Mouse (Mus musculus) heart, embryonic 13.5 days (tissue): ENCODE data around the gene Atp1a3. TPM values are rescaled to one million over a fixed set of nuclear protein-coding genes. Genes with fewer than 3 reads are reported as not detected.

ENCODE experiments used
- ATAC-seq: fragments of 200-750 bp; cut with Nextera tagmentation; 2 replicates; pipeline ENCODE4 v1.8.0; 2017; ENCODE audit warnings: moderate TSS enrichment; ENCODE audit not compliant: insufficient number of reproducible peaks, low FRiP score, low TSS enrichment; ENCODE audit errors: extremely low read depth
- H3K27ac ChIP-seq: fragments of 300-500 bp; sonication (generic); replicated peaks from 2 replicates; pipeline ENCODE4 v1.5.1; 2015; ENCODE audit warnings: moderate library complexity, mild to moderate bottlenecking, inconsistent platforms
- H3K27me3 ChIP-seq: fragments of 300-500 bp; sonication (generic); replicated peaks from 2 replicates; pipeline ENCODE4 v1.6.1; 2015; ENCODE audit warnings: mild to moderate bottlenecking, inconsistent platforms
- H3K36me3 ChIP-seq: fragments of 300-500 bp; sonication (generic); 2 replicates; pipeline ENCODE4 v1.6.1; 2015; ENCODE audit warnings: mild to moderate bottlenecking, inconsistent platforms
- H3K4me1 ChIP-seq: fragments of 300-500 bp; sonication (generic); 2 replicates; pipeline ENCODE4 v1.6.1; 2015; ENCODE audit warnings: inconsistent platforms
- H3K4me2 ChIP-seq: fragments of 300-500 bp; sonication (generic); 2 replicates; pipeline ENCODE4 v1.6.1; 2015; ENCODE audit warnings: inconsistent platforms, mild to moderate bottlenecking, moderate library complexity
- H3K4me3 ChIP-seq: fragments of 300-500 bp; sonication (generic); 2 replicates; pipeline ENCODE4 v1.5.1; 2015; ENCODE audit warnings: moderate library complexity, mild to moderate bottlenecking, inconsistent platforms
- H3K9ac ChIP-seq: fragments of 300-500 bp; sonication (generic); 2 replicates; pipeline ENCODE4 v1.6.1; 2015; ENCODE audit warnings: inconsistent platforms, mild to moderate bottlenecking, moderate library complexity
- H3K9me3 ChIP-seq: fragments of 300-500 bp; sonication (generic); 2 replicates; pipeline ENCODE4 v1.6.1; 2016; ENCODE audit warnings: inconsistent platforms
- WGBS: fragments of 180-500 bp; shearing (Covaris S2); methylation state at CpG from one replicate; pipeline ENCODE4 v1.1.7; 2015; ENCODE audit warnings: mixed read lengths; 5-methylcytosine and 5-hydroxymethylcytosine counted together
- polyA plus RNA-seq: library from polyadenylated mRNA; unstranded; fragments of >200 nt; fragmentation: Nextera tagmentation; extraction: Ambion mirVana; gene quantifications from 2 replicates; pipeline ENCODE4 v1.2.1, GENCODE M21; 2015

Atp1a3 gene
- polyA plus RNA-seq, 1 experiment from 2014 or later: 1.4 TPM

DNA sequence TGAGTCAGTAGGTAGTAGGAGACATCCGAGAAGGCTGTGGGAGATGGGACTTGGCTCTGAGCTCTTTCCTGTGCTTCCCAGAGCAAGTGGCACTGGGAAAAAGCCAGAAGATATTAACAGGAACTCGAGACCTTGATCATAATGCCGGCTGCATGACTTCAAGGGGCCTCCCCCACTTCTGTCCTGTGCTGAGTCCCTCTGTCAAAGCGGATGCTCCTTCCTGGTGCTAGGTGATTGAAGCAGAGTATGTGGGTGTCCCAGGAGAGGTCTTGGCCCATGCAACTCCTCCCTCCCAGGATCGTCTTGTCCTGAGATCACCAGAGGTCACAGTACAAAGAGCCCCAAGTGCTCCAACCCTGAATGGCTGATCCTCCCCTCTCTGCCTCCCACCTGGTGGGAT is 31.9 kb downstream of the Atp1a3 start:
- ATAC-seq: no peak
- no peak overlapping the region for H3K9ac ChIP-seq
- H3K9me3 ChIP-seq: no peaks in the 10 kb centered on the region
- H3K36me3 ChIP-seq: peaks cover 14% of the 10 kb centered on the region
- WGBS: 56% methylated on average over 5 of the region's 5 CpGs
- no peak overlapping the region for H3K27ac ChIP-seq
- H3K4me1 ChIP-seq: peaks cover 10% of the 10 kb centered on the region
- H3K4me3 ChIP-seq: no peak overlapping the region
- H3K4me2 ChIP-seq: no peak overlapping the region
- H3K27me3 ChIP-seq: 0 out of 2 replicates have a peak, but pooled peaks cover 4% of the 10 kb centered on the region

DNA sequence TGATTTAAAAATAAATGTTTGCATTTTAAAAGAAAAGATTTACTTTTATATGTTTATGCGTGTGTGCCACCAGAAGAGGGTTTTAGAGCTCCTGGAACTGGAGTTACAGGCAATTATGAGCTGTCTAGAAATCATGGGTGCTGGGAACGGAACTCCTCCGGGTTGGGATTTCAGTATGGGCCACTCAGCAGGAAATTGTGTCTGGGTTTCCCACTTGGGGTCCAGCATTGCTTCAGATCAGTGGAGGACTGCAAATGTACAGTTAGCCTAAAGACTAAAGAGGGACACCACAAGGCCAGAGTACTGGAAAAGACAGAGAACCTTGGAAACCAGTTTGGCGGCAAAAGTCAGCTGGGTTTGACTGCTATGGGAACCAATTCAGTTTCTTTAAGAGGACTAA is 32.5 kb downstream of the Atp1a3 start:
- Histone ChIP-seq H3K4me3 (no peak overlapping the region), H3K4me1 (peaks cover 10% of the 10 kb centered on the region), H3K9ac (0 out of 2 replicates have a peak overlapping the region, but pooled peaks have one; percentile 1), H3K4me2 (no peak overlapping the region), H3K9me3 (no peaks in the 10 kb centered on the region), H3K36me3 (peaks cover 14% of the 10 kb centered on the region), H3K27ac (no peak overlapping the region), H3K27me3 (no peaks in the 10 kb centered on the region)
- WGBS: 85% methylated on average over 4 of the region's 4 CpGs
- ATAC-seq: no peak

DNA sequence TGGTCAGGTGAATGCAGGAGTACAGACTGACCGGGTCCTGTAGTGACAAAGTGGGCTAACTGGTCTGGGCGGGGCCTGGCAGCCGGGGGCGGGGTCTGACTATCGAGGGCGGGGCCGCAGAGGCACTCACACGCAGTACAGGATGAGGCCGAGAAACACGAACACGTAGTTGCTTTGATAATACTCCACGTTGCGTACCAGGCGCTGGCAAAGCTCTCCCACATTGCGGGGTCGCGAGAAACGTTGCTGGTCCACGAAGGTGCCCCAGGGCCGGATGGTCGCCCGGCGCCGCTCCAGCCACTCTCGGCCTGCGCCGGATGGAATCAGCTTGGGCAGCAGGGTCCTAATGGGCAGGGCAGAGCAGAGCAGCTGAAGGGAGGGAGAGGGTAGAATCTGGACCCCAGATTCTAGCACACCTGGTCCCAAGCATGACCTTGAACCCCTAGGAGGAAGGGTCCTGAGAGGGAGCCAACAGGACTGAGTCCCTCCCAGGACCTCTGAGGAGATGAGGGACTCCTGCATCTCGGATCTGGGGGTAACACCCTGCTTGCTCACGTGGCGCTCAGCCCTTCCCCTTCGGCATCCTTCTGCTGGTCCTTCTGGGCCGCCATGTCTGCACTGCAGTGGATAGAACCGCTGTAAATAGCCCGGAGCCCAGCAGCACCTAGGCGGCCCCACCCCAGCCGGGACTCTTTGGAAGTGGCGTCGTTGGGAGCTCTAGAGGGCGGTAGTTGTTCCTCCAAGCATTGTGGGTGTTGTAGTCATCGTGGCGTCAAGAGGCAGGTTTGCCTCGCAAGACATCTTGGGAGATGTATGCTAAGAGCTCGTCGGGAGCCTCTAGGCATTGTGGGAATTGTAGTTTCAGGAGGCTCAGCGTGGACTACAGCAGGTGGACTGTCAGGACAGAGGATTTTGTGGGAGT is 33.5 kb downstream of the Atp1a3 start, which contains the start of gene Rabac1:
Gene Rabac1, minus strand, starts transcription at position 783 of the 922 bp plus-strand sequence.
- H3K4me2 ChIP-seq: peak within 1 kb of the TSS; percentile 71
- H3K27ac ChIP-seq: peak within 1 kb of the TSS; percentile 82
- ATAC-seq: peak; percentile 89
- peak within 1 kb of the TSS; percentile 70 for H3K4me3 ChIP-seq
- H3K27me3 ChIP-seq: no peaks in the 10 kb centered on the region
- H3K4me1 ChIP-seq: peaks cover 10% of the 10 kb centered on the region
- WGBS: under 1% methylated on average over 45 of the region's 45 CpGs
- H3K9me3 ChIP-seq: no peaks in the 10 kb centered on the region
- peaks cover 14% of the 10 kb centered on the region for H3K36me3 ChIP-seq
- peak within 1 kb of the TSS; percentile 85 for H3K9ac ChIP-seq

DNA sequence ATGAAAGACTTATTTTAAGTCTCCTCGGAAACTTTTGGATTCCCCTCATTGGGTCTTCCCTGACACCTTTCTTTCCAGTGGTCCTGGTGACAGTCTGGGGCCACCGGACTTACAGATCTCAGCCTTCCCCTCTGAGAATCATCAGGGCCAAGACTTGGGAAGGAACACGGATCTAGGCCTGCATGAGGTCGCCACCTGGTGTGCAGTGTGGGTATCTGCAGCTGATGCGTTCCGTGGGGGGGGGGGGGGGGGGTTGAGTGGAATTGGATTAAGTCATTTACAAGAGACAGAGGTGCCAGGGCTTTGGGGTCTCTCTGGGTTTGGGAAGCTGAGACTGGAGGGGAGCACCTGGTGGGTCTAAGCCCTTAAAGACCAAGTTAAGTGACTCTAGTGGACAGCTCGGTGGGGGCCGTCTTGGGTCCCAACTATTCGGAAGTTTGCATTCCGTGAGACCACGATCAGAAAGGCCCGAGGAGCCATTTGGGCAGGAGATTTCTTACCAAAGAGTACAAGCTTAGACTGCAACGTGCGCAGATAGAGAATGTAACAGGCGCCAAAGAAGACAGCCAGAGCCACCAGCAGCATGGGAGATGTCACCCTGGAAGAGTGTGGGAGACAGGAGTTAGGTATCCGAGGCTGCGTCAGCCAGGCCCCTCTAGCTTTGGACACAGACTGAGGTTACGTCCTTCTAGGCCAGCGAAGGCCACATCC is 34.3 kb downstream of the Atp1a3 start:
- Histone ChIP-seq H3K4me2 (peak overlapping the region; percentile 71), H3K4me3 (peak overlapping the region; percentile 70), H3K36me3 (peaks cover 14% of the 10 kb centered on the region), H3K27ac (peak overlapping the region; percentile 82), H3K9me3 (no peaks in the 10 kb centered on the region), H3K9ac (peak overlapping the region; percentile 85), H3K27me3 (no peaks in the 10 kb centered on the region), H3K4me1 (peaks cover 10% of the 10 kb centered on the region)
- WGBS: 6% methylated on average over 19 of the region's 19 CpGs
- no peak for ATAC-seq

DNA sequence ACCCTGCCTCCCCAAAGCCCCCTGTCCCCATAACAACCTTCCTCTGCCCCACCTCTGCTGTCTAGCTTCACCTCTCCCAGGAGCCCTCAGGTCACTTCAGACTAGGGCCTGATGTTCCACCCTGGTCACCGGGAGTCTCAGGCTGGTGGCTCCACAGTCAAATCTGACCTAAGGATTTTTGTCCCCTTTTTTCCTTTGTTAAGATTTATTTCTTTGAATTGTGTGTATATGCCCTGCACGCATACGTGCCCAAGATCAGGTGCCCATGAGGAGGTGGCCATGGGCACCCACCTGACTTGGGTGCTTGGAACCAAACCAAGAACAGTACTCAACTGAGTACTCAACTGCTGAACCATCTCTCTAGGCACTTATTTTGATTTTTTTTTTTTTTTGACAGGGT is 35.4 kb downstream of the Atp1a3 start:
- peaks cover 10% of the 10 kb centered on the region for H3K4me1 ChIP-seq
- H3K9me3 ChIP-seq: no peaks in the 10 kb centered on the region
- peaks cover 14% of the 10 kb centered on the region for H3K36me3 ChIP-seq
- 93% methylated on average over 3 of the region's 3 CpGs for WGBS
- no peak overlapping the region for H3K4me2 ChIP-seq
- H3K27ac ChIP-seq: no peak overlapping the region
- H3K9ac ChIP-seq: no peak overlapping the region
- ATAC-seq: no peak
- no peaks in the 10 kb centered on the region for H3K27me3 ChIP-seq
- H3K4me3 ChIP-seq: no peak overlapping the region

DNA sequence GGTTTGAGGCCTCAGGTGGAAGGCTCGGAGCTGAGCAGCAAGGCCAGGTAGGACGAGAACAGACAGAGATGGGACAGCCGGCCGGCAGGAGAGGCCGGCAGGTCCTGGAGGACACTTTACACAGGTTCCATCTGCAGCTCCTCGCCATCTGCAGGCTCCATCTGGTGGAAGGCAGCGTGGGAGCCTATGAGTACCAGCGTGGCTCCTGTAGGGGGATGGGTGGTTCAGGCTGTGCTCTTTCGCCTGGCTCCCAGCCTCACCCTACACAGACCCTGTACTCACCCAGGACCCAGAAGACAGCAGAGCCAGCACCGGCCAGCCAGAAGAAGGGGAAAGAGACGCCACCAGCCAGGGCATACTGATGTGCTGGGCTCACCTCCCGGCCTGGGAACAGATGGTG is 36.0 kb downstream of the Atp1a3 start:
- Histone ChIP-seq H3K4me2 (no peak overlapping the region), H3K4me1 (peaks cover 10% of the 10 kb centered on the region), H3K27me3 (no peaks in the 10 kb centered on the region), H3K9me3 (no peaks in the 10 kb centered on the region), H3K4me3 (no peak overlapping the region), H3K9ac (no peak overlapping the region), H3K27ac (no peak overlapping the region), H3K36me3 (peaks cover 14% of the 10 kb centered on the region)
- ATAC-seq: no peak
- 68% methylated on average over 12 of the region's 12 CpGs for WGBS

DNA sequence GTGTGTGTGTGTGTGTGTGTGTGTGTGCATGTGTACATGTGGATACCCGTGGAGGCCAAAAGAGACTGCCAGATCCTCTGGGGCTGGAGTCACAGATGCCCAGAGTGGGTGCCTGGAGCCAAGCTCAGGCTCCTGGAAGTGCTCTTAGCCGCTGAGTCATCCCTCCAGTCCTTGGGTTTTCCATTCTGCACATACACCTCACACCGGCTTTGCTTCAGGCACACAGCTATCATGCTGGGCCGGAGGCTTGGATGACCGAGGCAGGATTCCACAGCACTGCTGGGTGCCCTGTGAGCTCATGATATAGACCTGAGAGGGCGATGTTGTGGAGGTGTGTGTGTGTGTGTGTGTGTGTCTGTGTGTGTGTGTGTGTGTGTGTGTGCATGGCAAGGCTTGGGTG is 37.3 kb downstream of the Atp1a3 start:
- H3K9ac ChIP-seq: no peak overlapping the region
- no peak overlapping the region for H3K27ac ChIP-seq
- no peak overlapping the region for H3K4me2 ChIP-seq
- peaks cover 14% of the 10 kb centered on the region for H3K36me3 ChIP-seq
- no peaks in the 10 kb centered on the region for H3K27me3 ChIP-seq
- H3K4me3 ChIP-seq: no peak overlapping the region
- WGBS: 66% methylated on average over 6 of the region's 6 CpGs
- H3K9me3 ChIP-seq: no peaks in the 10 kb centered on the region
- peaks cover 10% of the 10 kb centered on the region for H3K4me1 ChIP-seq
- ATAC-seq: no peak

DNA sequence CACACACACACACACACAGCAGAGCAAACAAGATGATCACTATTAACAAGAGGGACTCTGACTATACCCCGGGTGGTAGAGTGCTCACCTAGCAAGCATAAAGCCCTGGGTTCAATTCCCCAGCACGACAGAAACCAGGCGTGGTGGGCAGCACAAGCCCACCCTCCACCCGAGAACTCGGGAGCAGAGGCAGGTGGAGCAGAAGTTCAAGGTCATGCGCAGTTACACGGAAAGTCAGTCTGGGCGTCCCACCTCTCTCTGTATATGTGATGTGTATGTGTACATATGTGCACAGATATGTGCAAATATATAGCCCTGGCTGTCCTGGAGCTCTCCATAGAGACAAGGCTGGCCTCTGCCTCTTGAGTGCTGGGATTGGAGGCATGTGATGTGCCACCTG is 37.8 kb downstream of the Atp1a3 start:
- H3K27me3 ChIP-seq: no peaks in the 10 kb centered on the region
- H3K4me1 ChIP-seq: peaks cover 10% of the 10 kb centered on the region
- H3K4me3 ChIP-seq: no peak overlapping the region
- H3K9ac ChIP-seq: no peak overlapping the region
- 80% methylated on average over 8 of the region's 8 CpGs for WGBS
- H3K9me3 ChIP-seq: no peaks in the 10 kb centered on the region
- H3K27ac ChIP-seq: no peak overlapping the region
- peaks cover 14% of the 10 kb centered on the region for H3K36me3 ChIP-seq
- no peak overlapping the region for H3K4me2 ChIP-seq
- ATAC-seq: no peak

DNA sequence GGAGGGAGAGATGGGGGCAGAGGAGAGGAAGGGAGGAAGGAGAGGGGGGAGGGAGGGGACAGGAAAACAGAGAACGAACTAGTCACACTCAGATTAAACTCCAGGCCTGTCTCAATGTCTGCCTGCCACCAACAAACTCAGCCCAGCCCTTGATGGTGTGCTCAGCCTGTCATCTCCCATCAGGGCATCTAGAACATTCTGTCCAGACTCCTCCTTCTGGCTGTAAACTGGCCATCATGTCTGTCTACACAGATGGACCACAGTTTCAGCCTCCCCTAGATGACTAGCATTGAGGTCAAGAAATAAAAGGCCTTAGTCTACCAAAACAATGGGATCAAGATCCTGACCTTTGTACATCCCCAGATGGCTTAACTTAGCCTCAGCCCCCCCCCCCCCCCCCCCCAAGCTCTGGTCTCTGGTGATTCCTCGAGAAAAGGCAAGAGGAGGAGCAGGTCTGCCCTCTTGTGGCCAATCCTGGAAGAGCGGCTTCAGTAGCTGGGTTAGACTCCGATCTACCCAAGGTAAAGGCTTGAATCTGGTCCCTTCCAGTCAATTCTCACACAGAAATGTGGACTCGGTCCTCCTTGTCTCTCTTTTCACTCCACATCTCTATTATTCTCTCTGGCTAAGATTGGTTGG is 40.7 kb downstream of the Atp1a3 start:
- Histone ChIP-seq H3K36me3 (peaks cover 9% of the 10 kb centered on the region), H3K9ac (peak overlapping the region; percentile 28; the same call in 1 of the 2 replicates), H3K27ac (no peak overlapping the region), H3K9me3 (no peaks in the 10 kb centered on the region), H3K4me1 (no peaks in the 10 kb centered on the region), H3K4me3 (no peak overlapping the region), H3K4me2 (no peak overlapping the region), H3K27me3 (no peaks in the 10 kb centered on the region)
- WGBS: 14% methylated on average over 5 of the region's 5 CpGs
- ATAC-seq: no peak

DNA sequence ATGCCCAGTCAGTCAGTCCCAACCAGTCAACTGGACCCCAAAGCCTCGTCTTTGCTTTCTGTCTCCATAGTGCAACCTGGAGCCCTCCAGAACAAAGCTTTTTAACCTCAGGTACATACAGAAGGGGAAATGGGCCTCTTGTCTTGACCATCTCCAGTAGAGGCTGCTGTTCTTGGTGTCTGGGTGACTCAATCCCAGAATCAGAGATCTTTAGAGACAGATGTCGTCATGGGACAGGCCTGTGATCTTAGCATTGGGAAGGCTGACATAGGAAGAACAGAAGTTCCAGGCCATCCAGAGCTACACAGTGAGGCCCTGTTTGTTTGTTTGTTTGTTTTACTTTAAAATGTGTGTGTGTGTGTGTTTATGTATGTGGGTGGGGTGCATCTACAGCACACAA is 41.5 kb downstream of the Atp1a3 start:
- 53% methylated on average over 2 of the region's 2 CpGs for WGBS
- no peaks in the 10 kb centered on the region for H3K4me1 ChIP-seq
- no peak for ATAC-seq
- no peaks in the 10 kb centered on the region for H3K9me3 ChIP-seq
- H3K9ac ChIP-seq: no peak overlapping the region
- no peak overlapping the region for H3K4me2 ChIP-seq
- H3K36me3 ChIP-seq: peaks cover 2% of the 10 kb centered on the region
- no peak overlapping the region for H3K4me3 ChIP-seq
- no peak overlapping the region for H3K27ac ChIP-seq
- no peaks in the 10 kb centered on the region for H3K27me3 ChIP-seq

DNA sequence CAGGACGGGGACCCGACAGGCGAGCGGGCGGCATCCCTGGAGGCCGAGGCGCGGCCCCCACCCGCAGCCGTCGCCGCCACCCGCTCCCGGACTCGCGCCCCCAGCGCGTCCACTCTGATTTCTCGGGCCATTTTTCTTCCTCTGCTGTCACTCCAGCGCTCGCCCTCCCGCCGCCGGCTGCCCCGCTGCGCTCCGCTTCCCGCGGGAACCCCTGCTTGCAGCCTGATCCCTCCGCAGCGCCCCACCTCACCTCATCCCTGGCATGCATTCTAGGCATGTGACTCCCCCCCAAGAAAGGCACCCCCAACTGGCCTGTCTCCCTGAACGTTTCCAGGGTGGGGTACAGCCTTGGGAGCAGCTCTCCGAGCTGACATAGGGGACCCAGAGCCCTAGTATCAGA is 50.5 kb downstream of the Atp1a3 start:
- Histone ChIP-seq H3K27me3 (peaks cover 78% of the 10 kb centered on the region), H3K9ac (peak overlapping the region; percentile 70; the same call in 1 of the 2 replicates), H3K9me3 (no peaks in the 10 kb centered on the region), H3K4me3 (peak overlapping the region; percentile 49), H3K4me1 (peaks cover 9% of the 10 kb centered on the region), H3K27ac (no peak overlapping the region), H3K4me2 (peak overlapping the region; percentile 70), H3K36me3 (no peaks in the 10 kb centered on the region)
- 3% methylated on average over 28 of the region's 33 CpGs for WGBS
- ATAC-seq: no peak
